23 mouse cellular contexts compared by ENCODE assay signal in genomic region chr4:115940681-115941080, GRCm38 (mm10). TPM values are rescaled to one million over a fixed set of nuclear protein-coding genes. Genes with fewer than 3 reads are reported as not detected.
"Had no signal": no experiment of that assay in that cellular context is flagged by ENCODE, and none has a peak within 500 bp of the region (broad histone marks: within the 10 kb centered on the region; RNA-seq: fewer than 3 reads in every experiment).

No protein-coding gene starts in this region.

- H3K9ac ChIP-seq: neural tube, embryonic 12.5 days; neural tube, embryonic 13.5 days; stomach, embryonic 15.5 days had no signal

- H3K36me3 ChIP-seq: neural tube, embryonic 12.5 days; neural tube, embryonic 13.5 days; stomach, embryonic 15.5 days had no signal

- H3K27ac ChIP-seq: neural tube, embryonic 12.5 days; neural tube, embryonic 13.5 days; stomach, embryonic 15.5 days; stomach, postnatal 0 days had no signal

- H3K4me2 ChIP-seq: neural tube, embryonic 13.5 days had no signal

- H3K9me3 ChIP-seq: neural tube, embryonic 12.5 days; neural tube, embryonic 13.5 days; stomach, embryonic 15.5 days had no signal

- H3K4me3 ChIP-seq: neural tube, embryonic 13.5 days had no signal

- DNase-seq: right cerebral cortex, adult 18-20 months; right cerebral cortex, postnatal 14 days; right cerebral cortex, postnatal 25 days; right cerebral cortex, postnatal 4 days; spleen, adult 18-20 months; thymus, adult 18-20 months; thymus, adult 2 months; thymus, postnatal 14 days; thymus, postnatal 25 days; thymus, postnatal 36 days; thymus, postnatal 4 days had no signal

RNA-seq across cellular contexts. Expression of gene Dmbx1, which starts 1.0 kb away (rescaled TPM):
- polyA plus RNA-seq: small intestine, adult 2 months; spleen, adult 2 months; stomach, embryonic 14.5 days; stomach, embryonic 16.5 days; stomach, postnatal 0 days; urinary bladder, adult 2 months had no signal

RNA-seq across cellular contexts. Expression of gene 6430628N08Rik, which starts 50.2 kb away (rescaled TPM):
- polyA plus RNA-seq: neural tube, embryonic 12.5 days; neural tube, embryonic 14.5 days; small intestine, adult 2 months; spleen, adult 2 months; stomach, embryonic 14.5 days; stomach, embryonic 15.5 days; stomach, embryonic 16.5 days; stomach, postnatal 0 days; testis, adult 2 months; thymus, adult 2 months; thymus, postnatal 0 days; urinary bladder, adult 2 months had no signal

RNA-seq across cellular contexts. Expression of gene Kncn, which starts 56.5 kb away (rescaled TPM):
- polyA plus RNA-seq: neural tube, embryonic 12.5 days; small intestine, adult 2 months; spleen, adult 2 months; stomach, embryonic 14.5 days; stomach, embryonic 15.5 days; stomach, embryonic 16.5 days; stomach, postnatal 0 days; thymus, postnatal 0 days; urinary bladder, adult 2 months had no signal
